Mouse (Mus musculus) MEL (cell line): ENCODE measurements at regions not wholly inside any gene's neighbourhood (a gene's known extent, or its start where the extent isn't known, plus 50 kb on each side); places are given as distances from the start of the nearest gene placed in this dataset.

Experiments used
- KAT2A ChIP-seq: conservative IDR thresholded peaks from 2 replicates; pipeline ENCODE4 v1.6.1; 2012; ENCODE audit warnings: low read depth, low read length, improper control_type of control experiment, inconsistent platforms
- POLR2AphosphoS2 ChIP-seq: IDR thresholded peaks from 2 replicates; pipeline ENCODE4 v1.6.1; 2011; ENCODE audit warnings: low read length, improper control_type of control experiment
- RAD21 ChIP-seq: IDR thresholded peaks from 2 replicates; pipeline ENCODE4 v1.6.1; 2011; ENCODE audit warnings: mild to moderate bottlenecking, low read depth, low read length, improper control_type of control experiment
- TCF12 ChIP-seq: IDR thresholded peaks from 2 replicates; pipeline ENCODE4 v1.6.1; 2014; ENCODE audit warnings: low read depth, mild to moderate bottlenecking, inconsistent platforms, low read length, improper control_type of control experiment, moderate library complexity

- TF ChIP-seq POLR2AphosphoS2, result no peak
- TF ChIP-seq TCF12, result no peak
- no peak for TF ChIP-seq RAD21
- no peak for TF ChIP-seq KAT2A
These were observed 149.9 kb upstream of the Plppr1 start for GRCm38 (mm10) chr4:48909161-48909560.
